Mouse (Mus musculus): Measurements from ENCODE around the gene Cyp27b1.

The Cyp27b1 gene

GRCm38 (mm10) chr10:127047954-127048353, at the start of gene Cyp27b1:
TSS of gene Cyp27b1 (plus strand) at chr10:127048250.
- DNase-seq (ENCODE audit: low spot score) = no peak

- DNase-seq (ENCODE audit: low spot score) = no peak
Measured at GRCm38 (mm10) chr10:127000529-127000928, 47.5 kb upstream of the Cyp27b1 start, which contains the start of gene Avil. TSS of gene Avil (plus strand) at chr10:127000709.

GRCm38 (mm10) chr10:127001297-127001696, 46.8 kb upstream of the Cyp27b1 start:
- DNase-seq (ENCODE audit: low spot score) = no peak

GRCm38 (mm10) chr10:127002056-127002455, 46.0 kb upstream of the Cyp27b1 start:
- DNase-seq (ENCODE audit: low spot score) = no peak

- no peak for DNase-seq (ENCODE audit: low spot score)
Measured at GRCm38 (mm10) chr10:127002765-127003164, 45.3 kb upstream of the Cyp27b1 start.

- DNase-seq (ENCODE audit: low spot score) = no peak
Measured at GRCm38 (mm10) chr10:127003334-127003733, 44.7 kb upstream of the Cyp27b1 start.

GRCm38 (mm10) chr10:127003806-127004205, 44.2 kb upstream of the Cyp27b1 start:
- no peak for DNase-seq (ENCODE audit: low spot score)

- no peak for DNase-seq (ENCODE audit: low spot score)
Measured at GRCm38 (mm10) chr10:127016488-127016887, 31.6 kb upstream of the Cyp27b1 start.

- no peak for DNase-seq (ENCODE audit: low spot score)
Measured at GRCm38 (mm10) chr10:127017071-127017470, 31.0 kb upstream of the Cyp27b1 start.

GRCm38 (mm10) chr10:127018422-127018821, 29.6 kb upstream of the Cyp27b1 start:
- DNase-seq (ENCODE audit: low spot score) = no peak

GRCm38 (mm10) chr10:127030336-127031296, 17.4 kb upstream of the Cyp27b1 start, which contains the start of gene Tsfm:
TSS of gene Tsfm (minus strand) at chr10:127030840.
- peak; percentile 84 for DNase-seq (ENCODE audit: low spot score)

- no peak for DNase-seq (ENCODE audit: low spot score)
Measured at GRCm38 (mm10) chr10:127033301-127033741, 14.7 kb upstream of the Cyp27b1 start.

GRCm38 (mm10) chr10:127036273-127036672, 11.8 kb upstream of the Cyp27b1 start:
- DNase-seq (ENCODE audit: low spot score) = no peak

GRCm38 (mm10) chr10:127037641-127038040, 10.4 kb upstream of the Cyp27b1 start:
- no peak for DNase-seq (ENCODE audit: low spot score)

GRCm38 (mm10) chr10:127040569-127041214, 7.4 kb upstream of the Cyp27b1 start:
- DNase-seq (ENCODE audit: low spot score) = no peak

GRCm38 (mm10) chr10:127041274-127041766, 6.7 kb upstream of the Cyp27b1 start, which contains the start of the genes Mettl1 and Eef1akmt3:
TSS of gene Mettl1 (plus strand) at chr10:127041414.
TSS of gene Eef1akmt3 (minus strand) at chr10:127041513.
- no peak for DNase-seq (ENCODE audit: low spot score)

GRCm38 (mm10) chr10:127041774-127042338, 6.2 kb upstream of the Cyp27b1 start:
- DNase-seq (ENCODE audit: low spot score) = peak; percentile 83

GRCm38 (mm10) chr10:127042468-127043115, 5.5 kb upstream of the Cyp27b1 start:
- DNase-seq (ENCODE audit: low spot score) = no peak

- DNase-seq (ENCODE audit: low spot score) = no peak
Measured at GRCm38 (mm10) chr10:127043187-127043586, 4.9 kb upstream of the Cyp27b1 start.

- no peak for DNase-seq (ENCODE audit: low spot score)
Measured at GRCm38 (mm10) chr10:127048608-127049394, 751 bp downstream of the Cyp27b1 start.

All from T-cell, adult 2 months (primary cell).